Mouse (Mus musculus): ENCODE measurements at regions not wholly inside any gene's neighbourhood (a gene's known extent, or its start where the extent isn't known, plus 50 kb on each side); places are given as distances from the start of the nearest gene placed in this dataset.

DNA sequence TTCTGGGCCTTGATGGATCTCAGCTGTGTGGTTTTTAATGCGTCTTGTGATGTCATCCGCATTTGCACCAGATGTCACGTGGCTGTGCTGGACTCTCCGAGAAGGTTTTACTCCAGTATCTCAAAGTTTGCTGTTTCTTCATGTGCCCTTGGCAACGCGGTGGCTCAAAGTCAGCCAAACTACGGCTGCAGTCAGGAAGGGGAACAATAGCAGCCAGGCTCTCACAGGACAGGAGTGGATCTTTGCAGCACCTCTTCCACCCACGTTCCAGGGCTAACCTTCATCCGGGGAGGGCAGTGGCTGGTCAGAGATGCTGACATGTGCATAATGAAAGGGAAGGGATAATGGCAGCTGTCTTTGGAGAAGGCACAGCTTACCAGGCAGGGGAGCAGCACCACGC, 127.6 kb upstream of the Psmd7 start:
- DNase-seq (ENCODE audit: low read depth, low spot score) = no peak

DNA sequence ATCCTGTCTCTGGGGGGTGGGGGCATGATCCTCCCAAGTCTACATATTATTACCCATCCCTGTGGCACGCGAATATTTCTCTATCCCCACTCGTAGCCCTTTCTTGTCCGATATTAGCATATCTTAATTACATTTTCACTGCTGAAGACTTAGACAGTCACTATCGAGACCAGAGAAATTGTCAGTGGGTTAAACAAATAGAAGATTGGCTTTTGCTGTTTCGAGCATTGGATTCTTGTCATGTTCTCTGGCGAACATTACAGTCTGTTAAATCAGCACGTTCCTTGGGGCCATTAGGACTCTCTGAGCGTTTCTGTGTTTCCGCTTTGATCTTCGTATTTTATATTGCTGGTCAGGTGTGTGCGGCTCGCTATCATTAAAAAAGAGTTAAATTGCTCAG, 129.6 kb upstream of the Psmd7 start:
- no peak for DNase-seq (ENCODE audit: low read depth, low spot score)

DNA sequence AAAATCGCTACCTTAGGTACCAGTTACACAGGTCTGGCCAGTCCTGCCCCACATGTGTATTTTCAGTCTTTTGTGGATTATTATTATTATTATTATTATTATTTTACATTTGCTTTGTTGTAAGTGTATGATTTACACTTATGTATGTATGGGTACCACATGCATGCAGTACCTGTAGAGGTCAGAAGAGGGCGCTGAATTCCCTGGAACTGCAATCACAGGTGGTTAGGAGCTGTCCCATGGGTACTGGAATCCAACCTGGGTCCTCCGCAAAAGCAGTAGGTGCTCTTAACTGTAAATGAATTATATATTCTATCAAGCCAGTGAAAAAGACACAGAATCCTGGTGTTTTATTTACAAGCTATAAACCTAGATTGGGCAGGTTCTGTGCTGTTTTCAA, 131.4 kb upstream of the Psmd7 start:
- DNase-seq (ENCODE audit: low read depth, low spot score) = no peak

DNA sequence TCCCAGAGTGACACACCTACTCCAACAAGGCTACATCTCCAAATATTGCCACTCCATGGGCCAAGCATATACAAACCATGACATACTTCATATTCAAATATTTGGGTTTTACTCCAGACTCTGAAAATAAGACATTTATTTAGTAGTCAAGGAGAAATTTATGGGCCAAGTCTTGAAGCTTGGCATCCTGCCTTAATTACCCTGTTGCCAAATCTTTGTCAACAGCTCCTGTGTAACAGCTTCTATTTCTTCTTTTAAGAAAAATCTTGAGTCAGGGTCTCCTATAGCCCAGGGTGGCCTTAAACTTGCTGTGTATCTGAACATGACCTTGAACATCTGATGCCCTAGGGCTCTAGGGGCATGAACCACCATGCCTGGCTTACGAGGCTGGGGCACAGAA, 138.5 kb upstream of the Psmd7 start:
- DNase-seq (ENCODE audit: low read depth, low spot score) = no peak

DNA sequence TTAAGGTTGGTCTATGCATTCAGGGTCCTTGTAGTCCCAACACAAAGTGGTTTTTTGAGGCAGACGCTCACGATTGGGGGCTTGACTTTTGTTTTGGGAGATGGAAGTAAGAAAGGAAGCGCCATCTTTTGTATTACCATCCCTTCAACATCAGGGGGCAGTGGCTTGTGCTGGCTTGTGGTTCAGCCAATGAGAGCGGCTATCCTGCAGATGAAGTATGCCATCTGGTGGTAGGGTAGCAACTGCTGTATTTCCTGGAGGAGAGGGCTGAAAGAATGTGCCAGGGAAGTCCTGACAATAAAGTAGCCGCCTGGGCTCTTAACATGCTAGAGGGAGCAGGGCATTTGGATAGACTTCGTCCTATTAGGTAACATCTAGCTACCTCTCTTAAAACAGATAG, 139.0 kb upstream of the Psmd7 start:
- no peak for DNase-seq (ENCODE audit: low read depth, low spot score)

DNA sequence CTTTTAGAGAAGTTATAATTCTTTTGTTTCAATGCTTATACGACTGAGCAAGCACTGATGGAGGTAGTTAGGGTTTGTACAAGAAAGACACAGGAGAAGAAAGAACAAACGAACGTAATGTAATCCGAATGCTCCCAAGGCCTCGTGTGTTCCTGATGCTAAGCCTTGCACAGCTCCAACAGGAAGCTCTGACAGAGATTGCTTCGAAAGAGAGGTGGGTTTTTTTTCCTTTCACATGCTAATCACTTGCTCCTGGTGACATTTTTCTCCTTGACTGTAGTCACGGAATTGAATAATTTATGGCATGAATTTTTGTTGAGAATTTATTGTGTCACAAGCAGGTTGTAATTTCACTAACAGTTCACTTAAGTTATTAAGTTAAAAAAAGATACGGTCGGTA, 150.8 kb upstream of the Psmd7 start:
- no peak for DNase-seq (ENCODE audit: low read depth, low spot score)

DNA sequence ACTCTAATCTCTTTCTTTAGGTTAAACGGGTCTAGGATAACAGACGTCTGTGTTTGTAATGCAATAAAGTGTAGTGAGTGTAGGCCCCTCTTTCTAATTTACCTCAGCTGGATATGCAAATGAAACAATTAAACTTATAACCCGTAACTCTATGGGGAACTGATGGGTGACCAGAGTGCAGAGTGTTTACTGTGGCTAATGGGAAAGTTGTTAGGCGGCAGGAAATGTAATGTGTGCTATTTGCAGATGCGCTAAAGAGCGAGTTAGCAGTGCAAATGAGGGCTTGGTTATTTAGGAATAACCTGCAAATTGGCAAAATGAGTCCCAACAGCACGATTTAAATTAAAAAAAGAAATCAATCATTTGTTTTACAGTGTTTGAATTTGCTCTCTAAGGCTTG, 168.8 kb upstream of the Psmd7 start:
- no peak for DNase-seq (ENCODE audit: low read depth, low spot score)

DNA sequence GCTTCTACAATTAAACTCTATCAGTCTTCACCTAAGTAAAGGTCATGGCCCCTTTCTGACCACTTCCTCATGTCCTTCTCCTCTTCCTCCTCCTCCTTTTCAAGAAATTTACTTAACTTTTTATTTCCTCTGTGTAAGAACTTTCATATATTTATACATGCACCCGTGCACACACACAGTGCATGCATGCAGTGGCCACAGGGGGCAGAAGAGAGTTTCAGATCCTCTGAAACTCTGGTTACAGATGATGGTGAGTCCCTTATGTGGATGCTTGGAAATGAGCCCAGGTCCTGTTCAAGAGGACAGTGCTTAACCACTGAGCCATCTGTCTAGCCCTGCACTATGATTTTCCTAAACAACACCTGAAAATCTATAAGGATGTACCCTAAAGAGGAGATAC, 170.4 kb upstream of the Psmd7 start:
- DNase-seq (ENCODE audit: low read depth, low spot score) = no peak

DNA sequence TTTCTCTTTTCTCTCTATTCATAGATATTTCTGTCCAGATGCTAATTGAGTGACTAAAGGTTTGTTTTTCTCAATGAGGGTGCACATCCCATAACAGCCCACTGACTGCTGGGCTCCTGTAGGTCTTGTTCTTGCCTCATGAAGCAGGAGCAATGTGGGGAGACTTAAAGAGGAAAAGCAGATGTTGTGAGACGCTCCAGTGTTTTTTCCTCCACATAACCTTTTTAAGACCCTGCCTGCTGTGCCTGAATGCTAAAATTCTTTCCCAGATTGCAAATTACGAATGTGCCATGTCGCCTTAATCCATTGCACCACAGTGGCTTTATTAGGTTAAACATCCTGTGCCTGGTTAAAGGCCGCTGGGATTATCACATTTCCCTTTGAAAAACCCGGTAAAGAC, 165.5 kb upstream of the Zfhx3 start:
- no peak for DNase-seq (ENCODE audit: low read depth, low spot score)

DNA sequence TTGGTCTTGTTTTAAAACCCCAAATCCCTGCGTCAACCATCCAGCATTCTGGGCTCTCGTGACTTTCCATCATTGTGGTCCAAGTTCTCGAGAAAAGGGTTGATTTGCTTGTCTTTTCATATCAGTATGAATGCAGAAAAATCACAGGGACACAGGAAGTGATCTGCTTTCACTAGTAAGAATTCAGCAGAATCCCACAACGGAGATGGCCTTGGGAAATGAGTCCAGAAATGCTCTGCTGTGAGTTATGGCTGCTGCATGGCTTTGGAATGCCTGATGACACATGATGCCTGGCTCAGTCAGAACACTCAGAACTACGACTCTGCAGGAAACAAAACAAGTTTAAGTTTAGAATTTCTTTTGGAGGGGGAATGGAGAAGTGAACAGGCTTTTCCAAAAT, 156.7 kb upstream of the Zfhx3 start:
- DNase-seq (ENCODE audit: low read depth, low spot score) = no peak

DNA sequence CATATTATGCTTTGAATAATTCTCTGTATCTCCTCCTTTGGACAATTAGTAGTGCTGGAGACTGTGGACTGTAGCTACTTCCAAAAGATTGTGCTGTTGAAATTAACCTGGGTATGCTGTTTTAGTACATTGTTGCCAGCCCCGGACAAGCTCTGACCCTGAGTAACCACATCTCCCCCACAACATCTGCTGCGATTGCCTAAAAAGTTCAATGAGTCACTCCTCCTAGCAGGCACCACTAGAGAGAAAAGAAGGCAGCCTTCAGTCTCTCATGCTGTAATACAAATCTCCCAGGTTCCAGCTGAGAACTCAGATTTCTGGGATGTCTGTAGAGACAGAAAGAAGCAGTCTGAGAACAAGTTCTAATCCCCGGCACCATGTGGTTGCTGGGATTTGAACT, 150.2 kb upstream of the Zfhx3 start:
- DNase-seq (ENCODE audit: low read depth, low spot score) = no peak

DNA sequence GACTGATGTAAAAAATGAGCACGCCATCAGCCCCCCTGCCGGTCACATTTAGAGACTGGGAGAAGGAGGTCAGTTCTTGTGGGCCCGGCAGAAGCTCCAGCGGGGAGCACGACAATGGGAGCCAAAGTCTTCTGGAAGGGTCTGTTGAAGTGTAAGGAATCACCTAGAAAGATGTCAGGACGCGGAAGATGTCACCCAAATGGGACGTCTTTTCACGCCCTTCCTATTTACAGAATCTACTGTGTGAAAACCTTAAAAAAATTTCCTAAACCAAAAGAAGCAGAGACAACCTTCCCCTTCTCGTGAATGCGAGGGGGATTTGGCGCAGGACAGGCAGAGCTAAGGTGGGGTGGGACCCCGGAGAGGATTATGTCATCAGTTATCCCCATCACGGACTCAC, 127.5 kb upstream of the Zfhx3 start:
- DNase-seq (ENCODE audit: low read depth, low spot score) = no peak

DNA sequence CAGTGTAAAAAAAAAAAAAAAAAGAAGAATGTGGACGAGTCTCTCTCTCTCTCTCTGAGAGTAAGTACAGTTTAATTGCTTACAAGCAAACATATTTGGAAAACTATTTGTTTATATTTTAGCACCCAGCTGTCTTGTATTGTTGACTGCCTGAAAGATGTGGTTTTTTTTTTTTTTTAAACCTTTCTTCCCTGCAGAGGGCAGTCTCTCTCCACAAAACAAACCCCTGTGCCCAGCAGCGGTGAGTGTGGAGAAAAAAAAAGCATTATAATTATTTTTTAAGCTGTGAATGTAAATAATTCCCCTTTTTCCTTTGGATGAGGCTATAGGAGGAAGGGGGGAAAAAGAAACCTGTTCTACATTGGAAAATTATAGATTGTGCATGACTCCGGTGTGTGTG, 126.7 kb upstream of the Zfhx3 start:
- no peak for DNase-seq (ENCODE audit: low read depth, low spot score)

DNA sequence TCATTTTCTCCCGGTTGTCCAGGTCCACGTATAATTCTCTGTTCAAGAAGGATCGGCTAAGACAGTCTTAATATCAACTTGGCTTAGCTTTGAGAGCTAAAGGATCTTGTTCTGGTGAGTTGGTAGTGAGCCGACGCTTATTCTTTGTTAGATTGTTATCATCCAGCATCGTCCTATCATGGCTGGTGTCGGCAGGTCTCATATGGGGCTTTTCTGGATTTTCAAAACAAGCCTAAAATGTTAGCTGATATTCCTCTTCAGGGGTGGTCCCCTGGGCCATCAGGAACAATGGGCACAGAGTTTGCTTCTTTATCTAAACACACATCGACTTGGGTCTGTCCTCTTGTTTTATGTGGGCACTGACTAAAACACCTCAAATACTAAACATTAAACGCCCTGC, 124.6 kb upstream of the Zfhx3 start:
- DNase-seq (ENCODE audit: low read depth, low spot score) = no peak

DNA sequence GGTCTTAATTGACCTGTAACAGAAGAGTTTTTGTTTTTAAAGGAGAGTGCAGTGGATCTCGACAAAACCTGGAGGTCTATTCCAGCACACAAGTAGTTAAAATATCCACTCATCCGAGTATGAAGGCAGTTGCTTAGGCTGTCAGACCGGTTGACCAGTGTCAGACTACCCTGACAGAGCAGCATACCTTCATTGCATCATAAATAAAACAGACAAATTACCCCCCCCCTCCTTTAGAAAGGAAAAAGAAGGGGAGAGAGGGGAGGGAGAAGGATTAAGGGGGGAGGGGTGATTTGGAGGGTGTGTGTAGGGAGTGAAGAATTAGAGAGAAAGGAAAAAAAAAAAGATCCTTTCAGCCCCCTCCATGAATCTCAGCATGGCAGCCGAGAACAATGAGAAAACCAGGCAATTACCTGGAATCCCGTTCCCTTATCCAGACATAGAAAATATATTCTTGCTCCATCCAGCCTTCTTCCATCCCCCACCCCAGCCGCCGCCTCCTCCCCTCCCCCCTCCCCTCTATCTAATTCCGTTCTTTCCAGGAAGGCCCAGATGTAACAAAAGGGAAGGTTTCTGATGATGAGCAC, 122.2 kb upstream of the Zfhx3 start:
- no peak for DNase-seq (ENCODE audit: low read depth, low spot score)

DNA sequence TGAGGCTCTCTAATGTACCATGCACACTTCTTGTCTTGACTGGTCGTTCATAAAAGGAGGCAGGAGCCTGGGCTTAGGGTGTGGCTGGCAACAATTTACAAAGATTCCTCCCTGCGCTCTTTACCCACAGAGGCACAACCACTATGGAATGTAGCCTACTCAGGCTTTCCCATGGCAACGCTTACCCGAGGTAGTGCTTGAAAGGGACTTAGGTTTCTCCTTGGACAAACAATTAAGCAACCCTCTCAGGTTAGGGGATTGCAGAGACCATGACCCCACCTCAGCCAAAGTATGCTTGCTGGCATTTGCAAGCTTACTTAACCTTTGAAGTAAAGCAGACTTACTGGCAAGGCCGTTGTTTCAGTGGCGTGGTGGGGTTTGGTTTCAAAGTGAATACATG, 120.9 kb upstream of the Zfhx3 start:
- no peak for DNase-seq (ENCODE audit: low read depth, low spot score)

DNA sequence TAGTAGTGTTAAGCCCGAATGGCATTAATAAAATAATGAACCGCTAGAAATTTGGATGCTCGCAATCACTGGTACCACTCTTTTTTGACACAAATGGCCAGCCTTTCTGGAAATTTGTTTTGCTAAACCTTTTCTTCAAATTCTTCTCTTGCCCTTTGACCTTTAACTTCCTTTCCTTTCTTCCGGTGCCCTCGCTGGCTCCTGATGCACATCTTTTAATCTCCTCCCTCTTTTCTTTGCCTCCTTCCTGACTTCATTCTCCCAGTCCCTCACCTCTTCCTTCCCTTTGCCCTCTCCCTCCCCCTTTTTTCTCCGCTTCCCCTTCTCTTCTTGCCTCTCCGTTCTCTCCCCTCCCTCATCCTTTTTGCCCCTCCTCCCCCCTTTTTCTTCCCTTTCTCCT, 118.3 kb upstream of the Zfhx3 start:
- no peak for DNase-seq (ENCODE audit: low read depth, low spot score)

DNA sequence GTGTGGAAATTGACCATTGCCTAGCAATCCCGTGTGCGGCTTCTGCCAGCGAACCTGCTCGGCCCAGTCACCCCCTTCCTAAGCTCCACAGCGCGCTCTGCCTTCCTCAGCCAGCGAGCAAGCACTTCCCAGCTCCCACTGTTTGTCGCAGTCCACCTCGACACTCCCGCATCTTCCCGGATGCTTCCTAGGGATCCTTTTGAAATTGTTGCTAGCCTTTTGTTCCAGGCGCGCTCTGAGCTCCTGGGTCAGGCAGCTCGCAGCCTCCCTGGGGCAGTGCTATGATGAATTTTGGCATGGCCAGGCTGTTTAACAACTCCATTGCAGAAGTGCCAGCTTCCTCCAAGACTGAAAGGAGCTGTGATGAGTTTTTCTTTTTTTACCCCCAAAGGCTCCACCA, 117.8 kb upstream of the Zfhx3 start:
- no peak for DNase-seq (ENCODE audit: low read depth, low spot score)

DNA sequence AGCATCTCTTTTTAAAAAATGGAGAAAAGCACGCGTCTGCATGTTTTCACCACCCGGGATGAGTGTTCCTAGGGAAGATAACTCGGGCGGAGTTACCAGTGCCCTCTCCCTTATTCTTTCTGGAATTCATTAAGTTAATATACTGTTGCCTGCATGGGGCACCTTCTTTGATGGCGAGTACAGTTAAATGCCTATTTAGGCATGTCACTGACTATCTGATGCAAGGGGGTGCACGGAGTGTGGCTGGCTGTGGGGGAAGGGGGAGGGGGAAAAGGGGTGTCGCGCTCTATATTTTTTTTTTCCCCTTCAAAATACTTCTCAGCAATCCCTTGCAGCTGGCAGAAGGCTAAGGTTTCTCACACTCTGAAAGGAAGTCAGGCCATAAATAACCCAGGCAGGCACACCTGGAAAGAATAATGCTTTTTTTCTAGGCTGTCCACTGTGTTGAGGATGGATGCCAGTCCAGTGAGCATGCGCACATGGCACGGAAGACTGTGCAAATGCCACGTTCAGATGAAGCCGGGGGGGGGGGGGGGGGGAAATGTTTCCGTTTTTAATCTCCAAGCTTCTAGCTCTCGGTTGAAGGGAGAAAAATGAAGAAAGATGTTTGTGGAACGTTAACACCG, 114.8 kb upstream of the Zfhx3 start:
- peak; percentile 74 for DNase-seq (ENCODE audit: low read depth, low spot score)

DNA sequence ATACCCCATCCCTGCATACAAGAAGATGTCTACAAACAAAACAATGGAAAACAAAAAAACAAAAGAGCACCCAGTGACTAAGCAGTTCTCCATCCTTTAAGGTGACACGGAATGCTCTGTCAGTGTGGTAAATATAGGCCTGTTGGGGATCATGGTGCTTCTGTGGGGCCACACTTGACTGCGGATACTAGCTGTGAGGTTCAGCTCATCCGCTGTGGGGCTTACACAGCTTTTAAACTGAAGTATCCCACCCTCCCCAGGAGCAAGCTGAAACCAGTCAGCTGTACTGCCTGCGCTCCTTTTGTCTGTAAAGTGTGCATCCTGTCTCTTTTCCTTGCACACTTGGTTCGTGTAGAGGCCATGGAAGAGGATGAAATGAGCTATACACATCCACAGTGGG, 113.9 kb upstream of the Zfhx3 start:
- DNase-seq (ENCODE audit: low read depth, low spot score) = no peak

DNA sequence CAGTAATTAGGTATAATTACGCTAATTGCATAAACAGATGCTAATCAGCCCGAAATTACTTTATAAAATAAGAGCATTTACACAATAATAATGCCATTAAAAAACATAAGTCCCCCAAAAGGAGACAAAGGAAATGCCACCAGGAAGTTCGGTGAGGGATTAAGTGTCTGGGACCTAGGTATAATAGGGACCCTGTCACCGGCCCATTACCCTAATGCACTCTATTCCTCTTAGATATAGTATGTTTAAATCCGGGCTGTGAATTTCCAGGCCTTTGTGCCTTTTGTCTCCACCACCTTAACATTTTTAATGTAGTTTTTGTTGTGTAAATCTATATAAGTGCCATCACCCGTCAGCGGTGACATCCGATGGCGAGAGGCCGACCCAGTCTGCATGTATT, 109.0 kb upstream of the Zfhx3 start:
- no peak for DNase-seq (ENCODE audit: low read depth, low spot score)

DNA sequence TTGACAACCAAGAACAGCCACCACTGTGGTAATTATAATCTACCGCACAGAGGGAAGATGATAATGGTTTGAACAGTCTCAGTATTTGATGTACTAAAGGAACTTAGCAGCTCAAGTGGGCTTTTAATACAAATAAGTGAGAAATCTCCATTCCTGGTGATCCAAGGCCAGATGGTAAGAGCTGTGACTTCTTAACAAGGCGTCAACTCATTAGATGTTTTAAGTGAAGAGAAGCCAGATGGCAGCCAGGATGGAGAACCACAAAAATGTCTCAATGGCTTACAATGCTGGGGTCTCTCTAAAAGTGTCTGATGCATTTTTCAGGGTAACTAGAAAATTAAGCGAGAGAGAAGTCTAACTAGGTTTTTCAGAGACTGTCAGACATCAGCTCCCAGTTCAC, 96.3 kb upstream of the Zfhx3 start:
- no peak for DNase-seq (ENCODE audit: low read depth, low spot score)

DNA sequence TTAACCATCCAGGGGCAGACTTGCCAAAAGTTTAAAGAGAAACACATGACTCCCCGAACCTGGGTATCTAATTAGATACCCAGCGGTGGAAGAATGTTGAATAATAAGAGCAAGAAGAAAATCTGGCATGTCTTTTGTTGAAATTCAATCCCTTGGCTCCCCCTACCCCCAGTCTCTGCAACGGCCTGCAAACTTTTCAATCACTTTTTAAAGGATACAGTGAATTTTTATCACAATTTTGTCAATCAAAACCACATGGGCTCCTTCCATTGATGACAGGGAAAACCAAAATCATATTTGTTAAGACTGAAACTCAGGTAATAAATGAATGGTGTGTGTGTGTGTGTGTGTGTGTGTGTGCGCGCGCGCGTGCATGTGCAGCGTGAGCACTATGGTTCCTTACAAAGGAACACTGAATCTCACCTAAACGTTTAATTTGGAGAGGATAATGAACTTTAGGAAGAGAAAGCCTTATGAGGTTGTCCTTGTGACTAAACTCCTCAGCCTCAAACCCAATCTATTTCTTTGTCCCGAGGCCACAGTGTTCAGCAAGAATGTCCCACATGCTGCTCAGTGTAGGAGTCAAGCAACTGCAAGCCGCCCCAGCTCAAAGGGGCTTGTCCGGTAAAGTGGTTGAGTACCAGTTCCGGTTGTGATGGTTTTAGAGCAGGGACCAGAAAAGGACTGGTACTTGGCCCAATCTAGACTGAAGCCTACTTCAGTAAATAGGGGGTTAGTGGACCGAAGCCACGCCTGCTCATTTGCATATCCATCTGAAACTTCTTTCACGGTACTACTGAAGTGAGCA, 91.0 kb upstream of the Zfhx3 start:
- no peak for DNase-seq (ENCODE audit: low read depth, low spot score)
